In genomic region chr3:66986287-66986560, GRCm38 (mm10) we compare ENCODE assay signal across 8 mouse cellular contexts. TPM values are rescaled to one million over a fixed set of nuclear protein-coding genes. Genes with fewer than 3 reads are reported as not detected.
DNase-seq lines count a peak whose midpoint lies in the region; ATAC-seq lines count a peak whose summit lies in the region.
"Had no signal": no experiment of that assay in that cellular context is flagged by ENCODE, and none has a peak within 500 bp of the region (broad histone marks: within the 10 kb centered on the region; RNA-seq: fewer than 3 reads in every experiment).

No protein-coding gene starts in this region.

- H3K4me3 ChIP-seq in megakaryocyte, embryonic 14.5 days (replicated peaks) = peak overlapping the region; percentile 97
- H3K4me3 ChIP-seq in forebrain, embryonic 13.5 days = peak overlapping the region; percentile 83
- peak overlapping the region; percentile 82 for H3K4me3 ChIP-seq in limb, embryonic 15.5 days
- peak overlapping the region; percentile 95 for H3K4me3 ChIP-seq in stomach, embryonic 15.5 days (replicated peaks)

- no peaks in the 10 kb centered on the region for H3K36me3 ChIP-seq in megakaryocyte, embryonic 14.5 days (replicated peaks; ENCODE audit: low read length)
- no peaks in the 10 kb centered on the region for H3K36me3 ChIP-seq in forebrain, embryonic 13.5 days (ENCODE audit: poor library complexity, severe bottlenecking)
- H3K36me3 ChIP-seq in limb, embryonic 15.5 days = no peaks in the 10 kb centered on the region
- no peaks in the 10 kb centered on the region for H3K36me3 ChIP-seq in stomach, embryonic 15.5 days

- no peak overlapping the region for H3K27ac ChIP-seq in forebrain, embryonic 13.5 days
- H3K27ac ChIP-seq in limb, embryonic 15.5 days = peak overlapping the region; percentile 62; the same call in 1 of the 2 replicates
- H3K27ac ChIP-seq in stomach, embryonic 15.5 days = no peak overlapping the region

- ATAC-seq in megakaryocyte, adult 5-6 weeks (ENCODE audit: poor library complexity, severe bottlenecking) = no peak
- ATAC-seq in forebrain, embryonic 13.5 days = no peak
- no peak; the same call in 1 of the 2 replicates for ATAC-seq in limb, embryonic 15.5 days (ENCODE audit: insufficient number of reproducible peaks, low FRiP score, low TSS enrichment, low read depth)
- no peak for ATAC-seq in stomach, embryonic 15.5 days (ENCODE audit: insufficient read depth, low FRiP score, low read depth)

- peaks cover 28% of the 10 kb centered on the region for H3K27me3 ChIP-seq in megakaryocyte, embryonic 14.5 days (replicated peaks)
- peaks cover 32% of the 10 kb centered on the region for H3K27me3 ChIP-seq in forebrain, embryonic 13.5 days
- peaks cover 10% of the 10 kb centered on the region for H3K27me3 ChIP-seq in limb, embryonic 15.5 days
- H3K27me3 ChIP-seq in stomach, embryonic 15.5 days (replicated peaks) = peaks cover 20% of the 10 kb centered on the region

- DNase-seq in right cerebral cortex, postnatal 4 days = no peak
- no peak for DNase-seq in MN1 (ENCODE audit: low spot score)

- H3K9me3 ChIP-seq in megakaryocyte, embryonic 14.5 days = no peaks in the 10 kb centered on the region
- H3K9me3 ChIP-seq in forebrain, embryonic 13.5 days (replicated peaks) = no peaks in the 10 kb centered on the region
- no peaks in the 10 kb centered on the region for H3K9me3 ChIP-seq in limb, embryonic 15.5 days
- H3K9me3 ChIP-seq in stomach, embryonic 15.5 days = no peaks in the 10 kb centered on the region

- peak overlapping the region; percentile 85 for H3K9ac ChIP-seq in forebrain, embryonic 13.5 days
- H3K9ac ChIP-seq in limb, embryonic 15.5 days = peak overlapping the region; percentile 74
- peak overlapping the region; percentile 87 for H3K9ac ChIP-seq in stomach, embryonic 15.5 days

- peak overlapping the region; percentile 68 for H3K4me2 ChIP-seq in forebrain, embryonic 13.5 days
- H3K4me2 ChIP-seq in limb, embryonic 15.5 days = peak overlapping the region; percentile 58
- peak overlapping the region; percentile 64 for H3K4me2 ChIP-seq in stomach, embryonic 15.5 days

- WGBS in forebrain, embryonic 13.5 days = 3% methylated on average over 1 of the region's 1 CpGs
- WGBS in limb, embryonic 15.5 days = 6% methylated on average over 1 of the region's 1 CpGs
- WGBS in stomach, embryonic 15.5 days = 0% methylated on average over 1 of the region's 1 CpGs

- peaks cover 23% of the 10 kb centered on the region for H3K4me1 ChIP-seq in megakaryocyte, embryonic 14.5 days
- H3K4me1 ChIP-seq in forebrain, embryonic 13.5 days = peaks cover 23% of the 10 kb centered on the region
- peaks cover 15% of the 10 kb centered on the region for H3K4me1 ChIP-seq in limb, embryonic 15.5 days
- H3K4me1 ChIP-seq in stomach, embryonic 15.5 days = peaks cover 15% of the 10 kb centered on the region

RNA-seq across cellular contexts. Expression of gene Shox2, which starts 4.7 kb away (rescaled TPM):
- 0.20 and 2.2 TPM in 2 replicates for polyA plus RNA-seq in megakaryocyte, embryonic 14.5 days (2012; ENCODE audit: insufficient read depth, low replicate concordance)
- total RNA-seq in megakaryocyte, adult 5-6 weeks (2015) = not detected in 2 replicates
- not detected in 2 replicates for total RNA-seq in megakaryocyte, adult 5-6 weeks (2017)
- 12.2 and 15.2 TPM in 2 replicates for polyA plus RNA-seq in forebrain, embryonic 13.5 days (2015; fragmentation: Nextera tagmentation; extraction: Ambion mirVana)
- 33.9 and 34.1 TPM in 2 replicates for polyA plus RNA-seq in limb, embryonic 15.5 days (2015; fragmentation: Nextera tagmentation; extraction: Ambion mirVana)
- polyA plus RNA-seq in stomach, embryonic 15.5 days (2015; fragmentation: Nextera tagmentation; extraction: Ambion mirVana) = 0.36 and 0.42 TPM in 2 replicates
- polyA plus RNA-seq: large intestine, adult 2 months had no signal

RNA-seq across cellular contexts. Expression of gene Rsrc1, which starts 5.0 kb away (rescaled TPM):
- polyA plus RNA-seq in megakaryocyte, embryonic 14.5 days (2012; ENCODE audit: insufficient read depth, low replicate concordance) = 2.0 and 15.3 TPM in 2 replicates
- 22.0 and 22.8 TPM in 2 replicates for total RNA-seq in megakaryocyte, adult 5-6 weeks (2015)
- total RNA-seq in megakaryocyte, adult 5-6 weeks (2017) = 28.6 and 32.6 TPM in 2 replicates
- 29.4 and 32.4 TPM in 2 replicates for polyA plus RNA-seq in forebrain, embryonic 13.5 days (2015; fragmentation: Nextera tagmentation; extraction: Ambion mirVana)
- polyA plus RNA-seq in limb, embryonic 15.5 days (2015; fragmentation: Nextera tagmentation; extraction: Ambion mirVana) = 36.4 and 39.7 TPM in 2 replicates
- 25.1 and 27.1 TPM in 2 replicates for polyA plus RNA-seq in stomach, embryonic 15.5 days (2015; fragmentation: Nextera tagmentation; extraction: Ambion mirVana)
